Mouse (Mus musculus) hindbrain, embryonic 13.5 days (tissue): ENCODE data around the gene Dpyd. TPM values are rescaled to one million over a fixed set of nuclear protein-coding genes. Genes with fewer than 3 reads are reported as not detected.

ENCODE experiments used
- ATAC-seq: fragments of 200-750 bp; cut with Nextera tagmentation; 2 replicates; pipeline ENCODE4 v1.8.0; 2017; ENCODE audit warnings: moderate TSS enrichment; ENCODE audit not compliant: low FRiP score
- H3K27ac ChIP-seq: fragments of 300-500 bp; sonication (generic); 2 replicates; pipeline ENCODE4 v1.5.1; 2015; ENCODE audit warnings: inconsistent platforms, mild to moderate bottlenecking, moderate library complexity
- H3K27me3 ChIP-seq: fragments of 300-500 bp; sonication (generic); 2 replicates; pipeline ENCODE4 v1.6.1; 2015; ENCODE audit warnings: mild to moderate bottlenecking, inconsistent platforms
- H3K36me3 ChIP-seq: fragments of 300-500 bp; sonication (generic); 2 replicates; pipeline ENCODE4 v1.6.1; 2015; ENCODE audit warnings: mild to moderate bottlenecking, inconsistent platforms
- H3K4me1 ChIP-seq: fragments of 300-500 bp; sonication (generic); replicated peaks from 2 replicates; pipeline ENCODE4 v1.6.1; 2015; ENCODE audit warnings: inconsistent platforms
- H3K4me2 ChIP-seq: fragments of 300-500 bp; sonication (generic); 2 replicates; pipeline ENCODE4 v1.6.1; 2015; ENCODE audit warnings: inconsistent platforms, mild to moderate bottlenecking, moderate library complexity
- H3K4me3 ChIP-seq: fragments of 300-500 bp; sonication (generic); 2 replicates; pipeline ENCODE4 v1.5.1; 2015; ENCODE audit warnings: mild to moderate bottlenecking, inconsistent platforms
- H3K9ac ChIP-seq: fragments of 300-500 bp; sonication (generic); 2 replicates; pipeline ENCODE4 v1.6.1; 2015; ENCODE audit warnings: mild to moderate bottlenecking, inconsistent platforms
- H3K9me3 ChIP-seq: fragments of 300-500 bp; sonication (generic); 2 replicates; pipeline ENCODE4 v1.6.1; 2016; ENCODE audit warnings: inconsistent platforms
- WGBS: fragments of 180-500 bp; shearing (Covaris S2); methylation state at CpG from one replicate; pipeline ENCODE4 v1.1.7; 2015; 5-methylcytosine and 5-hydroxymethylcytosine counted together
- polyA plus RNA-seq: library from polyadenylated mRNA; unstranded; fragments of >200 nt; fragmentation: Nextera tagmentation; extraction: Ambion mirVana; gene quantifications from 2 replicates; pipeline ENCODE4 v1.2.1, GENCODE M21; 2015

Gene Dpyd
- polyA plus RNA-seq, 1 experiment from 2014 or later = 4.3 TPM

DNA sequence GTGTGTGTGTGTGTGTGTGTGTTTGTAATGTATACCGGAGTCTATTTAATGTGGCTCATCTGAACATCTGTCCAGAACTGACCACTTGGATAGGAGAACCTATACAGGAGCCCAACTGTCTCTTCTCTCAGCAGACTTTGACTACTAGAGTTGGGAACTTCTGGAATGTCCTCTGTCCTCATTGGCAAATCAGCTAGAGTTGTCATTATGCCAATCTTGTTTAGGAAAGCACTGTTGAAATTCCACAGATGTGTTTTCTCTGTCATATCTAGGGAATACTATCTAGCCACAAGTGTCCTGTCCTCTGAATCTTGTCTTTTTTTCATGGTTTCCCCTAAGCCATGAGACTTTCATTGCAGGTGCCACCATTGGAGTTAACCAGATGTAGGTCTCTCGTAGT lies 718.7 kb downstream of the Dpyd start:
- Histone ChIP-seq H3K4me1 (no peaks in the 10 kb centered on the region), H3K4me3 (no peak overlapping the region), H3K27me3 (no peaks in the 10 kb centered on the region), H3K27ac (no peak overlapping the region), H3K9me3 (no peaks in the 10 kb centered on the region), H3K9ac (no peak overlapping the region), H3K4me2 (no peak overlapping the region), H3K36me3 (no peaks in the 10 kb centered on the region)
- WGBS = 98% methylated on average over 2 of the region's 2 CpGs
- no peak for ATAC-seq

DNA sequence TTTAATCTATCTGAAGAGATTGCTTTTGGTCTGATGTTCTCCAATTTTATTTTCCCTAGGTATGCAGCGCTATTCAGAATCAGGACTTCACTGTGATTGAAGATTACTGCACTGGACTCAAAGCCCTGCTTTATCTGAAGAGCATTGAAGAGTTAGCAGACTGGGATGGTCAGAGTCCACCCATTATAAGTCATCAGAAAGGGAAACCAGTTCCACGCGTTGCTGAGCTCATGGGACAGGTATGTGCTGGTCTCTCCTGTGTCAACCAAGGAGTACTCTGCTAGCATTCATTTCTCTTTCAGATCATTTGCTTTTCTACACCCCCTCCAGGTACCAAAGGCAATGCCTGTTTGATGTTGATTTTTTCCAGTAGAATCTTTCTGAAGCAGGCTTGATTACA lies 752.8 kb downstream of the Dpyd start:
- WGBS = 93% methylated on average over 3 of the region's 3 CpGs
- no peaks in the 10 kb centered on the region for H3K9me3 ChIP-seq
- no peaks in the 10 kb centered on the region for H3K27me3 ChIP-seq
- H3K4me1 ChIP-seq = no peaks in the 10 kb centered on the region
- no peak overlapping the region for H3K9ac ChIP-seq
- ATAC-seq = no peak
- no peak overlapping the region for H3K4me2 ChIP-seq
- H3K27ac ChIP-seq = no peak overlapping the region
- H3K4me3 ChIP-seq = no peak overlapping the region
- H3K36me3 ChIP-seq = no peaks in the 10 kb centered on the region

DNA sequence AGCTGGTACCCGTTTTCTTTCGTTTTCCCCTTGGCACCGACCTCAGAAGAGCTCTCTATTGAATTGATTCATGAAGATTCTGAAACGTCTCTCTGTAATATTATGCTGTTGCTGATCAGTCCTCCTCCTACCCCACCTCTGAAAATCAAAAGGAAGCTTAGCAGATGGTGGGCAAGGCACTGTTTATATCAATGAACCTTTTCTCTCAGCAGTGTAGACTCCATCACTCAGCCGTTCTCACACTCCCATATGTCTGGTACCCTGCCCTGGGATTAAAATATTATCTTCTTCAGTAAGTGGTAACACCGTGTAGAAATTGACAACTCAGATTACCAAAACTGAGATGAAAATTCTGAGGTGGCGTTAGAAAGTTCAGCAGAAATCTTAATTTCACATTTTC lies 767.1 kb downstream of the Dpyd start:
- H3K36me3 ChIP-seq = no peaks in the 10 kb centered on the region
- no peak overlapping the region for H3K9ac ChIP-seq
- ATAC-seq = no peak
- no peak overlapping the region for H3K27ac ChIP-seq
- H3K27me3 ChIP-seq = no peaks in the 10 kb centered on the region
- no peaks in the 10 kb centered on the region; the same call in 1 of the 2 replicates for H3K4me1 ChIP-seq
- H3K9me3 ChIP-seq = no peaks in the 10 kb centered on the region
- 76% methylated on average over 7 of the region's 7 CpGs for WGBS
- no peak overlapping the region for H3K4me2 ChIP-seq
- no peak overlapping the region for H3K4me3 ChIP-seq

DNA sequence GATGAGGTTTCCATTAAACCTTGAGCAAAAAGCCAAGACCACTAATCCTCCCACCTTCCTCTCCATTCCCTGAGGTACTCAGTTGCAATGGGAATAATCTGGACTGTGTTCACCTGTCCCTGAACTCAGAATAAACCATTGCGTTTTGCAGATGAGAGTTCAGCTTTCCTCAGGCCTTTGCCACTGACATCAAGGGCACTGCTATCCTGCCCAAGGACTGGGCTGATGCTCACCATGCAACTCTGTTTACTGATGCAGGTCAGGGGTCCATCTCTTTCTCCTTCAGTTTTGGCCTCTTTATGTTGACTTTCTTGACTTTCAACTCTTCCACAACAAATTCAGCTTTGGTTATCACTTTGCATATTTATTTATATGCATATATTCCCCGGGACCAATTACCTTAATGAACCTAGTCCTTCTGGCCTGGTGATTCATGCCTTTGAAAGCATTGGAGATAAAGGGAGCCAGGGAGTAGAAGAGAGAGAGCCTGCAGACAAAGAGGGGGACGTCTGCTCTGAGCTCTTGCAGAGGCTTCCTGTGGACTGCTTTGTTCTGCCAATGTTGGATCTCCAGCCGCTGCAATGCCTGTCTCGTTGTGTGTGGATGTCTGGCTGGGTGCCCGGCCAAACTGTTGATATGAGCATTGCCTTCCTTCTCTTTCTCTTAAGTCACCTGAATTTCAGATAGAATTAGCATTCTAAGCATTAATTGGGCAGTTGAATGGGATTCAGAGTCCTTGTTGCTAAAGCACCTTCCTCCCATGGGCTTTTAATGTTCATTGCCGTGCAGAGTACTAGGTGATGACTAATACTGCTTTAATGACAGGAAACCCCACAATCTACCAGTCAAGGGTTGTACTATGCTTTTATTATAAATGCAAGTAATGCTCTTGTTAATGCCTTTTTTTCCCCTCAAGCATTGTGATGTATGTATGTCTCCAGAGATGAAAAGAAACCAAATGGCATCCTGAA lies 771.7 kb downstream of the Dpyd start:
- no peaks in the 10 kb centered on the region for H3K9me3 ChIP-seq
- ATAC-seq = no peak
- H3K9ac ChIP-seq = no peak overlapping the region
- WGBS = 17% methylated on average over 7 of the region's 7 CpGs
- no peaks in the 10 kb centered on the region; the same call in 1 of the 2 replicates for H3K4me1 ChIP-seq
- no peaks in the 10 kb centered on the region for H3K27me3 ChIP-seq
- no peak overlapping the region for H3K4me2 ChIP-seq
- no peak overlapping the region for H3K27ac ChIP-seq
- H3K4me3 ChIP-seq = no peak overlapping the region
- H3K36me3 ChIP-seq = no peaks in the 10 kb centered on the region

DNA sequence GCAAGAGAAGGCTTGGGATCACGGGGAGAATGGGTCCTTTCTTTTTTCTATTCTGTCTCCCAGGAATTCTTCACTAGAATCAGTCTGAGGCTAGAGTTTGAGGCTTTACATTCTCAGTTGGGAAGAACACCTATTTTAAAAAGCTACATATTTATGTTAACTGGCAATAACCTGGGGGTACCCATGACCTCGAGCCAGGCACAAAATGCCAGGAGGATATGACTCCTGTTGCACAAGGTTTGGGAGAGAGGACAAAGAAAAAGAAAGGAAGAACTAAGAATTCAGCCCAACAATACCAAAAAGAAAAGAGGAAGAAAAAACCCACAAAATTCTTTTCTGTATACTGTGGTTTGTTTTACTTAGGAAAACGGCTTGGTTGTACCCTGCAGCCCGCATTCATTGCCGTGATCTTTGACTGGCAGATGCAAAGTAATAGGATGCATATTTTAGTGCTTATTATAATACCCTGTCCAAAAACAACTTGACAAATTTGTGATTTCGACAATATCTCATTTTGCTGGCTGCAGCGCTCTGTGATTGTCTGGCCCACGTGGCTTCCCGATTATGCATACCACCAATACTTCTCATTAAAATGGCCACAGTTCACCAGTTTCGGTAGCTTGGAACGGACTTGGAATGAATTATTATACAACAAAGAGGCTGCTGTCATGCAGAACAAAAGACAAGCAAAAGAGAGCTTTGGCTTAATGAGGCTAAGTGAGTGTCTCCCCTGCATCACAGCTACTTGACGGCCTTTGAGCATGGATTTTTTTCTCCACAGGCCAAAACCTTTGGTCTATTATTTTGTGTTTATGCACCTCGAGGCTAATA lies 799.8 kb downstream of the Dpyd start:
- peak overlapping the region; percentile 31; the same call in 1 of the 2 replicates for H3K27ac ChIP-seq
- H3K27me3 ChIP-seq = no peaks in the 10 kb centered on the region
- no peaks in the 10 kb centered on the region for H3K36me3 ChIP-seq
- peaks cover 12% of the 10 kb centered on the region for H3K4me1 ChIP-seq
- H3K4me2 ChIP-seq = peak overlapping the region; percentile 29; the same call in 1 of the 2 replicates
- no peak overlapping the region for H3K4me3 ChIP-seq
- 32% methylated on average over 13 of the region's 13 CpGs for WGBS
- no peaks in the 10 kb centered on the region for H3K9me3 ChIP-seq
- ATAC-seq = peak; percentile 88
- no peak overlapping the region for H3K9ac ChIP-seq

DNA sequence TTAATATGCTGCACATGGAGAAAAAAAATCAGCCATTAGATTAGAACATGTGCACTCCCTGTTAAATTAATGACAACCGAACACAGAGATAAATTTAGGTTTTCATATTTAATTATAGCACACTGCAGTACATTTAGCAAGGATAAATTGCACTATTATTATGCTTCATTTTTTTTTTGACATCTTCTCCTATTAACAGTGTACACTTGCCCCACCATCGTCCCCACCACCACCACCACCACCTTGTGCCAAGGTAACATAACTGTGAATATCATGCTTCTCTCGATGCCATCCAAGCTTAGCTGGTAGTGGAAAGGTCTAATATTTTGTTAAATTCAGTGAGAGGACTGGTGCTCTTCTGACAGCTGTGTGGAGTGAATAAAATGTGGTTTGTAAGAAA lies 800.5 kb downstream of the Dpyd start:
- no peaks in the 10 kb centered on the region for H3K9me3 ChIP-seq
- peak; percentile 21; the same call in 1 of the 2 replicates for ATAC-seq
- no peak overlapping the region for H3K4me3 ChIP-seq
- no peak overlapping the region for H3K9ac ChIP-seq
- H3K36me3 ChIP-seq = no peaks in the 10 kb centered on the region
- 52% methylated on average over 3 of the region's 3 CpGs for WGBS
- peak overlapping the region; percentile 36; the same call in 1 of the 2 replicates for H3K27ac ChIP-seq
- H3K4me2 ChIP-seq = peak overlapping the region; percentile 29; the same call in 1 of the 2 replicates
- H3K4me1 ChIP-seq = peaks cover 12% of the 10 kb centered on the region
- no peaks in the 10 kb centered on the region for H3K27me3 ChIP-seq

DNA sequence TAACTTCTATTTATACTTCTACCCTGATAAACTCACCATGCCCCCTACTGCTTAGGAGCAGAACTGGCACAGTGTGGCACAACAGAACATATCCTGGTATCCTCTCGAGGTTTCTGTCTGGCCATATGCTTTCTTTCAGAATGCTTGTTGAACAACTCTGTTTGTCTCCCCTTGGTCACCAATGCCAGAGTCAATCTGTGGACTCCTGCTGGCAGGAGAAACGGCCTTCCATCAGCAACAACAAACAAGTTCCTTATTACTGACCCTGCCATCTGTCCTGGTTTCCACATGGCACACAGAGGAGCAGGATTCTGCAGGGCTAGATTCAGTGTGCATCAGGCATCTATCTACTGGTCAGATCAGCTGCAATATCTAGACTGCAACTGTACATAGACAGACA lies 807.0 kb downstream of the Dpyd start:
- no peak overlapping the region for H3K4me3 ChIP-seq
- no peak overlapping the region for H3K4me2 ChIP-seq
- no peaks in the 10 kb centered on the region for H3K4me1 ChIP-seq
- H3K9ac ChIP-seq = no peak overlapping the region
- no peaks in the 10 kb centered on the region for H3K9me3 ChIP-seq
- WGBS = 44% methylated on average over 2 of the region's 2 CpGs
- no peak for ATAC-seq
- no peaks in the 10 kb centered on the region for H3K36me3 ChIP-seq
- H3K27me3 ChIP-seq = no peaks in the 10 kb centered on the region
- no peak overlapping the region for H3K27ac ChIP-seq

DNA sequence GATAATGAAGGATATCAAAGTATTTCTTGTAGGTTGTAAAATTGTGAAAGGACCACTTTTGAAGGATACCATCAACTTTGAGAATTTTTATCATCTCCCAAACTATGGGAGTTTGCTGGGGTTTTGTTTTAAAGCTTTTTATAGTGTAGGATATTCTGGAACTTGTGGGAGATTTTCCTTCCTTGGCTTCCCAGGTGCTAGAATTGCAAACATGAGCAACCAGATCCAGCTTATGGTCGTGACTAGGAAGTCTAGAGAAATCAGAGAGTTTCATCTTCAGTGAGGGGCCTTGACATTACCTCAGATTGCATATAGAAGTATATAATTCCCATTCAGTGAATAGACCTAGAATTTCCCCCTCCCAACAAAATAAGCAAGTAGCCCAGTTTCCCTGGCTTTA lies 819.2 kb downstream of the Dpyd start:
- no peaks in the 10 kb centered on the region for H3K36me3 ChIP-seq
- no peak overlapping the region for H3K4me3 ChIP-seq
- no peaks in the 10 kb centered on the region for H3K27me3 ChIP-seq
- whole genome bisulfite sequencing = 76% methylated on average over 1 of the region's 1 CpGs
- no peak overlapping the region for H3K27ac ChIP-seq
- H3K4me2 ChIP-seq = no peak overlapping the region
- H3K9ac ChIP-seq = no peak overlapping the region
- ATAC-seq = no peak
- H3K9me3 ChIP-seq = no peaks in the 10 kb centered on the region
- H3K4me1 ChIP-seq = no peaks in the 10 kb centered on the region

DNA sequence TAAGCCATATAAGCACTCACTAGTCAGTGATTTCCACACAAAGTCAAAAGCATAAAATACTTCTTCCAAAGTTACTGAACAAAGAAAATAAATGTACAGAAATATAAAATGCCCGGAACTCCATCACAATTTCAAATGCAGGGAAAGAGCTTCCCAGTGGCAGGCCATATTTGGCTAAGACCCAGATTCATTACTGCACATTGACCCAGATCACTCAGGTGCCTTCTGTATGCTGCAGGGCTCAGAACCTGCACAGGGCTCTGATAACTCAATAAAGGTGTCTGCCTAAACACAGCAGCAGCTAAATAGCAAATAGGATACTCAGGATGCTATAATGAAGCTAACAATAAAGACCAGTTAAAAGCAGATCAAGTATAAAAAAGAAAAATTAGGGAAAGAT lies 820.5 kb downstream of the Dpyd start:
- Histone ChIP-seq H3K27ac (no peak overlapping the region), H3K4me2 (no peak overlapping the region), H3K27me3 (no peaks in the 10 kb centered on the region), H3K4me3 (no peak overlapping the region), H3K9ac (no peak overlapping the region), H3K36me3 (no peaks in the 10 kb centered on the region), H3K9me3 (no peaks in the 10 kb centered on the region), H3K4me1 (0 out of 2 replicates have a peak, but pooled peaks cover 2% of the 10 kb centered on the region)
- WGBS = 91% methylated on average over 1 of the region's 1 CpGs
- no peak for ATAC-seq

DNA sequence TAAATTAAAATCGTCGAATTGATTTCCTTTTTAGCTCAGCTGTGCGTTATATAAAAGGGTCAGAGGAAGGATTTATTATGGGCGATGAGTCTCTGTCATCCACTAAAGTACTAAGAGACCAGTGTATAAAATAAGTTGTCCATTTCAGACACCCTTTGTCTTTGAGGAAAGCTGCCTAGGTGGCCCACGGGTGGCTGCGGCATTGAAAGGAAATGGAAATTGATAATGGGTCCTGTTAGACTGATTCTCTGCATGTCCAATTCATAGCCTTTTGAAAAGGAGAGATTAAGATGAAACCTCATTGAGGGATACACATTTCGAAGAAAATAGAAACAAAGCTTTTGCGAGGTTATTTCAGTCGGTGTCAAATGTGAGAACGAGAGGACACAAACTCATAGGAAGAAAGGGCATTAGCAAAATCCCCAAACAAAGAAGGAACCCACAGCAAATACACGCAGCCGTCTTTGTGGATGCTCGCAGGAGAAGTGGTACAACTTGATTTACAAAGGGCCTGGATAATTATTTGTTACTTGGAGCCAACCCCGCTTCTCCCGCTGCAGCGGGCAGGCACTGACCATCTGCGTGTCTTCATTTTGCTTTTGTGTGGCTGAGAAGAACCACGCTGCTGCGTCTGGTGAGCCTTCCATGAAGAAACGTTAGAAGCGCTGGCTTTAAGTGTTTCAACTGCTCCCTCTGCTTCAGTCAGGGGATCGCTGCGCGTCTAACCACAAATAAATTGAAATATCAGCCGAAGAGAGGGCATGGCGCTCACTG lies 825.6 kb downstream of the Dpyd start:
- Histone ChIP-seq H3K27me3 (no peaks in the 10 kb centered on the region), H3K9me3 (no peaks in the 10 kb centered on the region), H3K4me1 (peaks cover 12% of the 10 kb centered on the region), H3K4me2 (peak overlapping the region; percentile 43), H3K9ac (peak overlapping the region; percentile 52; the same call in 1 of the 2 replicates), H3K4me3 (peak overlapping the region; percentile 16; the same call in 1 of the 2 replicates), H3K36me3 (no peaks in the 10 kb centered on the region), H3K27ac (peak overlapping the region; percentile 74)
- ATAC-seq = no peak
- 34% methylated on average over 26 of the region's 26 CpGs for WGBS

DNA sequence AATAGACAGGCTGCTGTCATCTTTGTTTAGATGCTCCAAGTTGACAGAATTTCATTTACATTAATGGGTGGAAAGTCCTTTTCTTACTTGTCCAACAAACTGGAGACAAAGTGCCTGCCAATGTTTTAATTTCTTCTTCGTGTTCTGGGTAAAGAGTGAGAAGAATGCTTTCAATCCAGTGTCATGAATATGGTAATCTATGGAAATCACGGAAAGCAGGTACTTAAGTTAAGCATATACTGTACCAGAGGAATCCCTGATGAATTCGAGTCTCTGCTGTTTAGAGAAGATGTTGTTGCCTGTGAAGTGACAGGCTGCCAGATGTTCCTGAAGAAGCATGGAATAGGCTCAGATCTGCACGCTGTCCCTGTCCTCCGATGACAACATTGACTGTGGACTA lies 835.3 kb downstream of the Dpyd start:
- H3K4me2 ChIP-seq = no peak overlapping the region

More for the DNA sequence above, 835.3 kb downstream of the Dpyd start:
- ATAC-seq = no peak
- no peak overlapping the region for H3K9ac ChIP-seq
- no peaks in the 10 kb centered on the region for H3K36me3 ChIP-seq
- H3K9me3 ChIP-seq = no peaks in the 10 kb centered on the region
- H3K27ac ChIP-seq = no peak overlapping the region
- WGBS = 50% methylated on average over 5 of the region's 5 CpGs
- no peak overlapping the region for H3K4me3 ChIP-seq
- no peaks in the 10 kb centered on the region for H3K27me3 ChIP-seq
- no peaks in the 10 kb centered on the region for H3K4me1 ChIP-seq
